Mouse (Mus musculus) cerebellum, adult 9-11 months (tissue): Measurements from ENCODE around the gene Pck1.

Source experiments
- DNase-seq: peaks from one replicate; pipeline ENCODE4 v3.0.0; 2022

The Pck1 gene

GRCm38 (mm10) chr2:173205563-173206099 is 52.8 kb downstream of the Pck1 start:
- DNase-seq: no peak

- no peak for DNase-seq
Measured at GRCm38 (mm10) chr2:173207051-173207450, 54.2 kb downstream of the Pck1 start.
